Mouse (Mus musculus) heart, adult 11 months (tissue): Measurements from ENCODE around the gene Trim29.

Source experiments
- DNase-seq: peaks from one replicate; pipeline ENCODE4 v3.0.0; 2022

Gene Trim29

DNA sequence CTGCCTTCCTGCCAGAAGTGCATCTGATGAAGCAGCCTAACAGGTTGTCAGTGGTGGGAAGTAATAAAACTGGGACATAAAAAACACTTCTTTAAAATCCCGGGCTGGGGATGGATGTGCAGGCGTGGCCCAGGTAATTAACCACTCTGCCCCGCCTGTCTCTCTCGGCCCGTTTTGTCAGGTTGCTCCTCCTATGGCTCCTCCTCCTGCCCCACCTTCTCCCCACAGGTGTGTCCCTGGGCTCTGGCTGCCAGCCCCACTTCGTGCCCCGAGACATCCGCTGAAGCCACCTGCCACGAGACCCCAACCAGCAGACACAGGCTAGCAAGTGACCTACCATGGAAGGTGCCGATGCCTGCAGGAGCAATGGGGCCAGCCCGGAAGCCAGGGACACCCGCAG lies at the start of gene Trim29:
Trim29 (plus strand) TSS at position 311 of the 400 bp plus-strand sequence.
- DNase-seq: no peak

GRCm38 (mm10) chr9:43261124-43261907 lies 49.3 kb upstream of the Trim29 start:
- no peak for DNase-seq

- no peak for DNase-seq
Observed at GRCm38 (mm10) chr9:43261941-43262340, 48.7 kb upstream of the Trim29 start.

GRCm38 (mm10) chr9:43262390-43262789 lies 48.3 kb upstream of the Trim29 start:
- DNase-seq: no peak

DNA sequence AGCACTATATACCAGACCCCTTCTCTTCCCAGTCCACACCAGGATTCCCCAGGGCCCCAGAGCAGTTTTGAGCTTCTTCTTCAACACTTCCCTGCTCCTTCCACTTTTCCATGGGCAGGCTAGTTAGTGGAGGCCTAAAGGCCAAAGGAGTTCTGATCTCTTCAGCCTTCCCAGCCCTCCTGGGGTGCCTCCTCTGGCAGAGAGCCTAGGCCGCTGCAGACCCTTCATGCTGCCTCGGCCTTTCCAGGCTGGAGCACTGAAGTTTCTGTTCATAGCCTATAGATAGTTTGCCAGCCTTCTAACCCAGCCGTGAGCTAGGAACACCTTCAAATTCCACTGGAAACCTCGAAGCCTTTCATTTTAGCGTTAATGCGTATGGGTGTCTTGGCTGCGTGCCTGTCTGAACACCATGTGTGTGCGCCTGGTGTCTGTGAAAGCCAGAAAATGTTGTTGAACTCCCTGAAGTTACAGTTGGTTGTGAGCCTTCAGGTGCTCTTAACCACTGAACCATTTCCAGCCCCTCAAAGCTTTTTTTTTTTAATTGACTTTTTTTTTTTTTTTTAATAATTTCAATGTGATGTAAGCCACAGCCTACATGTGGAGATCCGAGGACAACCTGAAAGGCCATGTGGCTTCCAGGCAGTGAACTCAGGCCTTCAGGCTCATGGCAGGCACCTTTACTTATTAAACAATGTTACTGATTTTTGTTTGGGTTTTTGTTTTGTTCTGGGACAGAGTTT lies 47.7 kb upstream of the Trim29 start:
- peak; percentile 89 for DNase-seq

DNA sequence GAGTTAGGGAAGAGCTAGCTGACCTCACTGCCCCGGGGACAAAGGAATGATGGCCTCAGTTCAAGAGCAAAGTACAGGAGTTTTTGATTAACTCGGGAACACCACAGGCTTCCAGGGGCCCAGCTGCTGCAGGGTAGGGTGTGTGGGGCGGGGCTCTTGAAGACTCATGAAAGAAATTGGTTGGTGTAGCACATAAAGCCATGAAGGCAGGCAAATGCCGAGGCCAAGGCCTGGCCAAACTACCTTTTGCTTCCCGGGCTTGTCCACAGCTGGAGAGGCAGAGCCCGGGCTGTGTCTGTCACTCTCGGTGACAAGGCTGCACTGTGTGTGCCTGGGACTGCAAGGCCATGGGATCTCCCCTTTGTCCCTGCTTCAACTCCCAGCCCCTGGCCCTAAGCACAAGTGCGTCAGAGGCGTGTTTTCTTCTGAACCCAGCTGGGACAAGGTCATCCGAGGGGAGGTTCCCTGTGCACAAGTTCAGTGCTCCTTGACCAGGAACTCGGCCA lies 46.6 kb upstream of the Trim29 start:
- peak; percentile 99 for DNase-seq

DNA sequence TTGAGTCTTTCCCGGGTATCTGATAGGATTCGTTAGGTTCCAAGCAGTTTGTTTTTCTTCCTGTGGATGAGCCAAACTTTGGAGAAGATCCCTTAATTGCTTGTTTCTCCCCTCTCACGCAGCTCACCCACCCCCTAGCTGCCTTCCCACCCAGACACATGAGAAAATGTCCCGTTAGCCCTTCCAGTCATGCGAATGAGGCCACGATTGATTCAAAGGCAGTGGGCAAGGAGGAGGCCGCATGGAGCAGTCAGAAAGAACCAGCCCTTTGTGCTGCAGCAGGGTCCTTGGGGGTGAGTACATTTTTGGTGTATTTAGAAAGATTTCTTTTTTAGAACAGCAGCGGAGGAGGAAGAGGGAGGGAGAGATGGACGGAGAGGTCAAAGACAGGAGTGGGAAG lies 45.5 kb upstream of the Trim29 start:
- peak; percentile 89 for DNase-seq

DNA sequence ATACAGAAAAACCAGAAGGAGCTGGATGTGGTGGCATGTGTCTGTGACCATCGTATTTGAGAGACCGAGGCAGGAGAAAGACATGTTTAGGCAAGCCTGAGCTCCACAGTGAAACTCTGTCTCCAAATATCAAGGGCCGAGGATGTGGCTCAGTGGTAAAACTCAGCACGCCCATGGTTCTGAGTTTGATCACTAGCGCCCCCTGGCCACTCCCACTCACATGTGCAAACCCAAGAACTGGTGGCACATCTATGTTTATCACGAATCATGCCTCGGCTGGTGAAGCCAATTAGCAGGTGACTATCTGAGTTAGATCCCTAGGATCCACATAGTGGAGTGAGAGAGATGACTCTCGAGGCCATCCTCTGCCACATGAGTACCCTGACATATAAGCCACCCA lies 43.3 kb upstream of the Trim29 start:
- no peak for DNase-seq

DNA sequence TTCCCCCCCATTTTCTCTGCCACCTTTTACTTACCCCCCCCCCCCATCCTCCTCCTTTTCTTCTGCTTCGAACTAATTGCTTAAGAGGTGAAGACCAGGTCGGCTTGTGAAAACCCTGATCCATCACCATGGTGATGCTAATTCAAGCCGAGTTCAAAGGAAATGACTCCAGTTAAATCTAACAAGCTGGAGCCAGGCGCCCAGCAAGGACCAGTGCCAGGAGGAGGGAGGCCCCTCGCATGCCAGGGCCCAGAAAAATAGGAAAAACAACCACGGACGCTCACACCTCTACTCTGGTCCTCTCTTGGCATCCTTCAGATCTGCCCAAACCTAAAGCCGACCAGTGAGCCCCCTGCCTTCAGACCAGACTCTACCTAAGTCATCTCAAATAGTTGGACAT lies 41.5 kb upstream of the Trim29 start:
- no peak for DNase-seq

GRCm38 (mm10) chr9:43270723-43271252 lies 39.9 kb upstream of the Trim29 start:
- DNase-seq: peak; percentile 96

DNA sequence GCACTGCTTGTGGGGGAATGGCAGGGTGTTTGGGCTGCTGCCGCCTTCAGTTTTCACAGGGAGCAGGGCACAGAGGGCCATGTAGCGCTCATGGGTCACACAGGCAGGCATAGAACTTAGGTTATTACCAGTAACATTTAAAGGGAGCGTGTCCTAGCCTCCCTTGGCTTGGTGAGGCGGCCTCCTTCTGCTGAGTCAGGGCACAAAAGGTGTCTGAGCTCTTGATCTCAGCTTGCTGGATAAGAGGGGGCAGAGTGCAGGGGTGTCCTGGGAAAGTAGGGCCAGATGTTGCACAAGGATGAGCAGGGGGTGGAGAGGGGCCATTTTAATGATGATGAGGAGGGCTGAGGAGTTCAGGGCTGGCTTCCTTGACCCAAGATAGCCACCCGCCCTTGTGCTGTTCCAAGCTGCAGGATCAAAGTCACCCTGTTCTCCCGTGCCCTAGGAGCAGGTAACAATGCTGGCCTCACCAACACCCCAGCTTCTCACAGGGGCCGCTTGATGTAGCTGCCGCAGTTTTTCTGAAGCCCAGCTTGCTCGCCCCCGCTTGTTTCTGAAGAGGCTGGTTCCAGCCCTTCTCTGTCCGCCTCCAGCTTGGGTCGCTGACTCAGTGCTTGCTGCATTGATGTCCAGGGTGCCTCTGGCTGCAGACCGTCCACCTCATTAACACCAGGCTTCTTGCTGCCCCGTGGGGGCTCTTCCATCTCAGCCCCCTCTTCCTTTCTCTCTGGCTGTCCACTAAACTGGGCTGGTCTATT lies 38.7 kb upstream of the Trim29 start:
- peak; percentile 90 for DNase-seq

DNA sequence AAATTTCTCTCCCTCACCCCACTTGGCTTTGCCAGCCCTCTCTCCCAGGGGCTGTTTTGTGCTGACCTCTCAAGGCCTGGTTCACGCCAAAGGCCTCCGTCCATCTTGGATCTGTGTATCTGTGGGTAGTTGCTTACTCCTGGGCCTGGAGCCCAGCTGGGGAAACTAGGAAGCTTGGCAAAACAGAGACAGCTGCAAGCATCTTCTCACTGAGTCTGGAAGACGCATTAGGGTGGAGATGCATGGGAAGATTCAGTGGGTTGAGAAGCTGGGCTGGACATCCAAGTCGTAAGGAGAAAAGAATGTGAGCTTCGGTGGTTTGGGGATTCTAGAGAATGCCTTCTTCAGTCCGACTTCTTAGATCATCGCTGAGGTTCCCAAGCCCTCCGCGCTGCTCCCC lies 36.9 kb upstream of the Trim29 start:
- DNase-seq: peak; percentile 95

DNA sequence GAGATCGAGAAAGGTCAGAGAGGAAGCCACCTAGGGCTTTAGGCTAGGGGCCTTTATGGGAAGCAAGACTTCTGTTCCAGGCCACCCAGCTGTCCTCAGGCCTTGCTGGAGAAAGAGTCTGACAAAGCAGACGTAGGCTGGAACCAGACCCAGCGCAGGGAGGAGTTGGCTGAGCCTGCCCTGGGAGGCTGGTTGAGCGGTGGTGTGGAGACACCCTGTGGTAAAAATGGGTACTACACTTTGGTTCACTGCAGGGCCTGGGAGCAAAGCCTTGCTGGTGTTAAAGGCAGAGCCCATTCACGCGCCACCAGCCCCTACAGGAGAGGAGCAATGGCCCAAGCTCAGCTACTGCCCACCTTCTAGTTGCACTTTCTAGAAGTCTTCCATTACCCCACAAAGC lies 26.4 kb upstream of the Trim29 start:
- peak; percentile 98 for DNase-seq

GRCm38 (mm10) chr9:43285281-43285680 lies 25.4 kb upstream of the Trim29 start:
- DNase-seq: peak; percentile 92

GRCm38 (mm10) chr9:43286870-43287269 lies 23.8 kb upstream of the Trim29 start:
- DNase-seq: peak; percentile 91

DNA sequence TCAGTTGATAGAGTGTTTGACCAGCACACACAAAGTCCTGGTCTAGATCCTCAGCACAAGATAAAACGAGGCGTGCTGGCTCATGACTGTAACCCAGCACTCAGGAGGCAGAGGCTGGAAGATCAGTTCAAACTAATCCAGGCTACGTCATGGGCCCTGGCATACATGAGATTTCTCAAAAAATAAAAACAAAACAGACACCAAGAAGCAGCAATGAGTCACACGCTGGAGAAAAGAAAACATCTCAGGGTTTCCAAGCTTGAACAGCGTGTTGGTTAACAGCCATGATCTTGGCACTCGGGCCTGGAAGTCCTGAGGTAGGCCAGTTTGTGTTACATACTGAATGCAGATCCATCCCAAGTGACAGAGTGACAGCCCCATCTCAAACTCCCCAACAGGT lies 17.6 kb upstream of the Trim29 start:
- DNase-seq: no peak

- no peak for DNase-seq
Observed at GRCm38 (mm10) chr9:43300394-43300793, 10.3 kb upstream of the Trim29 start.

GRCm38 (mm10) chr9:43302989-43303388 lies 7.7 kb upstream of the Trim29 start:
- no peak for DNase-seq

DNA sequence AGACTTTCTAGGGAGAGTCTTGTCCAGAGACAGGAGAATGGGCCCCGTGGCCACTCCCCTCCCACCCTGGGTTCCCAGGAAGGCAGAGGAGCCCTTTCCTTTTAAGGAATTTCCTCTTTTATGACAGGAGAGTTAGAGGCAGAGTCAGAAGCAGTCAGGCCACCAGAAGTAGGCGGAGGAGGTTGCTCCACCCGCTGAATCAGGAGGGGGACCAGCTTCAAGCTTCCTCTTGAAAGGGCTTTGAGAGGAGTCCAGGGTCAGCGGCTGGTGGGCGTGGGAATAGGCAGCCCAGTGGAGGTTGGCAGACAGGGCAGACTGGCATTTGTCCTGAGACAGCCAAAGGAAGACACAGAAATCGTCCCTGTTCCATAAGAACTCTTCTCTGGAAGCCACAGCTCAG lies 4.8 kb upstream of the Trim29 start:
- no peak for DNase-seq

DNA sequence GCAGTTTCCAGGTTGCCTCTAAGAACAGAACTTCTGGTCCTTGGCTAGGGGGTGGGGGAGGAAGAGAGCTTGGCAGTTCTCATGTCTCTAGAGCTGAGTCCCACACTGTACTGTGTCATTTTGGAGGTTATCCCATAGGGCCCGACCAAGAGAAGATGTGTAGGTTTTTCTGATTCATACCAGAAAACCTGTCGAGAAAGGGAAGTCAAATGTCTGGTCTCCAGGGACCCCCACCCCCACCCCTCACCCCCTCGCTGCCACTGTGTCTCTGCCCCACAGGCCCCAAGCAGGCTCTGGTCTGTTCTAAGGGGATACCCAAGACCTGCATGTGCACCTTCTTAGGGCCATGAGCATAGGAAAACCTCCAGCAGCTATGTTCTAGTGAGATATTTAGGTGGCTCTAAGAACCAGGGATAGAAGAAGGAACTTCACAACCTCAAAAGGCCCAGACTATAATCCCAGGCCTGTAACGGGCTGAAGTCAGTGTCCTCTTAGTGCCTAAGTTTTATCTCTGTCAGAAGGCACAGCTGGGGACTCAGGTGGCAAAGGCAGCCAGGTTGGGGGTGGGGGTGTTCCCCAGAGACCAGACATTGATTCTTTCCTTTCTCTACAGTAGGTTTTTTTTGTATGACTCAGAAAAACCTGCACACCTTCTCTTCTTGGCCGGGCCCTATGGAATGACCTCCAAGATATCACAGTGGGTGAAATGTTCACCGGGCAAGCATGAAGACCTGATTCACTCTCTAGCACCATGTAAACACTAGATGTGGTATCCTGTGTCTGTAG lies 1.4 kb upstream of the Trim29 start:
- DNase-seq: no peak

GRCm38 (mm10) chr9:43312190-43312589 lies 1.5 kb downstream of the Trim29 start:
- no peak for DNase-seq

DNA sequence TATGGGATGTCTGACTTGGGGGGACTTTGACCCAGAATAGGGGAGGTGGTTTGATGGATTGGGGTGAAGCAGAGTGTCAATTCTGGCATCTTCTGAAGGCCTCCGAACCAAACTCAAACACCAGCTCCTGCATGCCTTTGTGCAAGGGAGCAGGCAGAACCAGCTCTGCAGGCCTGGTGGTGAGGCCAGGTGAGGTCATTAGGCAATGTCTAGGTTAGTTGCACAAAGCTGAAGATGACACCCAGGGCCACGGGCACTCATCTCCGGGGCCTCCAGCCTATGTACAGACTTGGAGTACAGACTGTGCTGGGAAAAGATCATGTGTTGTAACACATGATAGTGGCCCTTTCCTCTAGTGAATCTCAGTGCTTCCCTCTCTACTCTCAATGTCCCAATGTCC lies 3.2 kb downstream of the Trim29 start:
- no peak for DNase-seq
